Mouse (Mus musculus) stomach, postnatal 0 days (tissue): ENCODE data around the gene Trim25. TPM values are rescaled to one million over a fixed set of nuclear protein-coding genes. Genes with fewer than 3 reads are reported as not detected.
"Not testable (repeated sequence)": the region's sequence is repeated elsewhere in the genome, so short reads cannot be mapped to it uniquely, and the experiment has no call there.

Experiments
- ATAC-seq: fragments of 200-750 bp; cut with Nextera tagmentation; 2 replicates; pipeline ENCODE4 v1.8.0; 2017; ENCODE audit not compliant: low FRiP score, low TSS enrichment
- DNase-seq: peaks from one replicate; pipeline ENCODE4 v3.0.0-alpha.2; 2016; ENCODE audit warnings: low spot score
- H3K27ac ChIP-seq: fragments of 300-500 bp; sonication (generic); replicated peaks from 2 replicates; pipeline ENCODE4 v1.5.1; 2014; ENCODE audit warnings: mild to moderate bottlenecking, control low read depth
- H3K27me3 ChIP-seq: fragments of 300-500 bp; sonication (generic); 2 replicates; pipeline ENCODE4 v1.6.1; 2014; ENCODE audit warnings: low read length; ENCODE audit not compliant: control insufficient read depth, insufficient read depth
- H3K36me3 ChIP-seq: fragments of 300-500 bp; sonication (generic); 2 replicates; pipeline ENCODE4 v1.6.1; 2014; ENCODE audit warnings: low read length, mixed read lengths; ENCODE audit not compliant: control insufficient read depth, insufficient read depth
- H3K4me1 ChIP-seq: fragments of 300-500 bp; sonication (generic); replicated peaks from 2 replicates; pipeline ENCODE4 v1.6.1; 2014; ENCODE audit warnings: antibody characterized with exemption; ENCODE audit not compliant: control insufficient read depth, insufficient read depth
- H3K4me2 ChIP-seq: fragments of 300-500 bp; sonication (generic); replicated peaks from 2 replicates; pipeline ENCODE4 v1.6.1; 2014; ENCODE audit warnings: low read depth, mild to moderate bottlenecking, control low read depth, moderate library complexity
- H3K4me3 ChIP-seq: fragments of 300-500 bp; sonication (generic); 2 replicates; pipeline ENCODE4 v1.5.1; 2014; ENCODE audit warnings: low read depth, low read length, control low read depth
- H3K9ac ChIP-seq: fragments of 300-500 bp; sonication (generic); 2 replicates; pipeline ENCODE4 v1.6.1; 2014; ENCODE audit warnings: mild to moderate bottlenecking, low read length, control low read depth, mixed read lengths
- H3K9me3 ChIP-seq: fragments of 300-500 bp; sonication (generic); 2 replicates; pipeline ENCODE4 v1.6.1; 2016; ENCODE audit warnings: low read length; ENCODE audit not compliant: control insufficient read depth
- CTCF ChIP-seq: IDR thresholded peaks from 2 replicates; pipeline ENCODE4 v1.5.1; 2016; ENCODE audit warnings: antibody characterized with exemption, low read depth, mild to moderate bottlenecking, moderate library complexity
- EP300 ChIP-seq: optimal IDR thresholded peaks from 2 replicates; pipeline ENCODE3; 2016; ENCODE audit warnings: antibody characterized with exemption
- WGBS: fragments of 180-500 bp; shearing (Covaris S2); extraction: QIAGEN DNeasy Blood & Tissue Kit; methylation state at CpG from one replicate; pipeline ENCODE4 v1.1.7; 2014; 5-methylcytosine and 5-hydroxymethylcytosine counted together
- polyA plus RNA-seq: library from polyadenylated mRNA; unstranded; fragments of >200 nt; fragmentation: Nextera tagmentation; extraction: Ambion mirVana; gene quantifications from 2 replicates; pipeline ENCODE4 v1.2.1, GENCODE M21; 2015

The Trim25 gene
- polyA plus RNA-seq, 1 experiment from 2014 or later: 29.5 TPM

GRCm38 (mm10) chr11:89034592-89034991 lies 35.4 kb downstream of the Trim25 start:
- Histone ChIP-seq H3K9me3 (no peaks in the 10 kb centered on the region), H3K4me2 (no peak overlapping the region), H3K27me3 (no peaks in the 10 kb centered on the region), H3K36me3 (no peaks in the 10 kb centered on the region), H3K4me1 (no peaks in the 10 kb centered on the region), H3K9ac (no peak overlapping the region), H3K27ac (no peak overlapping the region), H3K4me3 (no peak overlapping the region)
- no peak for DNase-seq
- no peak for ATAC-seq
- TF ChIP-seq CTCF (peak; percentile 47), EP300 (no peak)

- DNase-seq (no peak), ATAC-seq (no peak)
- TF ChIP-seq CTCF (no peak), EP300 (no peak)
- no peak overlapping the region for H3K9ac ChIP-seq
- 81% methylated on average over 3 of the region's 3 CpGs for WGBS
- no peak overlapping the region for H3K4me2 ChIP-seq
- H3K9me3 ChIP-seq: no peaks in the 10 kb centered on the region
- H3K27ac ChIP-seq: no peak overlapping the region
- no peaks in the 10 kb centered on the region for H3K27me3 ChIP-seq
- no peaks in the 10 kb centered on the region for H3K4me1 ChIP-seq
- no peaks in the 10 kb centered on the region; the same call in 1 of the 2 replicates for H3K36me3 ChIP-seq
- H3K4me3 ChIP-seq: no peak overlapping the region
Measured at GRCm38 (mm10) chr11:89035552-89035951, 36.4 kb downstream of the Trim25 start.

GRCm38 (mm10) chr11:89038496-89038895 lies 39.3 kb downstream of the Trim25 start:
- Histone ChIP-seq H3K36me3 (peaks cover 4% of the 10 kb centered on the region), H3K9ac (no peak overlapping the region), H3K4me3 (no peak overlapping the region), H3K4me2 (no peak overlapping the region), H3K4me1 (no peaks in the 10 kb centered on the region), H3K27me3 (no peaks in the 10 kb centered on the region), H3K27ac (no peak overlapping the region), H3K9me3 (no peaks in the 10 kb centered on the region)
- ATAC-seq (no peak), DNase-seq (no peak)
- TF ChIP-seq EP300 (no peak), CTCF (no peak)
- WGBS: 79% methylated on average over 6 of the region's 6 CpGs

- no peak overlapping the region for H3K4me2 ChIP-seq
- peaks cover 4% of the 10 kb centered on the region for H3K36me3 ChIP-seq
- no peaks in the 10 kb centered on the region for H3K27me3 ChIP-seq
- 26% methylated on average over 3 of the region's 3 CpGs for WGBS
- H3K27ac ChIP-seq: no peak overlapping the region
- H3K9ac ChIP-seq: no peak overlapping the region
- ATAC-seq: peak; percentile 63; the same call in 1 of the 2 replicates
- peak; percentile 69 for DNase-seq
- H3K4me3 ChIP-seq: no peak overlapping the region
- TF ChIP-seq EP300 (no peak), CTCF (peak; percentile 91)
- H3K4me1 ChIP-seq: no peaks in the 10 kb centered on the region
- H3K9me3 ChIP-seq: no peaks in the 10 kb centered on the region
Measured at GRCm38 (mm10) chr11:89039325-89039724, 40.1 kb downstream of the Trim25 start.

GRCm38 (mm10) chr11:89041073-89041472 lies 41.9 kb downstream of the Trim25 start:
- H3K9ac ChIP-seq: not testable (repeated sequence)

GRCm38 (mm10) chr11:89043046-89043445 lies 43.9 kb downstream of the Trim25 start:
- WGBS: 90% methylated on average over 7 of the region's 7 CpGs
- DNase-seq: no peak
- Histone ChIP-seq H3K27me3 (no peaks in the 10 kb centered on the region), H3K4me1 (no peaks in the 10 kb centered on the region), H3K9ac (no peak overlapping the region), H3K27ac (no peak overlapping the region), H3K4me2 (no peak overlapping the region), H3K9me3 (no peaks in the 10 kb centered on the region), H3K4me3 (no peak overlapping the region), H3K36me3 (peaks cover 9% of the 10 kb centered on the region)
- no peak for ATAC-seq
- no peak for TF ChIP-seq EP300
- no peak for TF ChIP-seq CTCF

More at GRCm38 (mm10) chr11:89041073-89041472, 41.9 kb downstream of the Trim25 start:
- WGBS: 90% methylated on average over 6 of the region's 7 CpGs
- not testable (repeated sequence) for H3K4me3 ChIP-seq, H3K27me3 ChIP-seq, H3K4me1 ChIP-seq, H3K27ac ChIP-seq, ATAC-seq, H3K9me3 ChIP-seq, H3K36me3 ChIP-seq, DNase-seq, H3K4me2 ChIP-seq

GRCm38 (mm10) chr11:89045501-89045900 lies 46.3 kb downstream of the Trim25 start:
- H3K27me3 ChIP-seq, H3K9ac ChIP-seq, H3K4me3 ChIP-seq, H3K4me1 ChIP-seq, ATAC-seq, DNase-seq, H3K27ac ChIP-seq, H3K9me3 ChIP-seq, H3K4me2 ChIP-seq: not testable (repeated sequence)
- 94% methylated on average over 3 of the region's 3 CpGs for WGBS
- peaks cover 10% of the 10 kb centered on the region for H3K36me3 ChIP-seq
